In the genomic region with DNA sequence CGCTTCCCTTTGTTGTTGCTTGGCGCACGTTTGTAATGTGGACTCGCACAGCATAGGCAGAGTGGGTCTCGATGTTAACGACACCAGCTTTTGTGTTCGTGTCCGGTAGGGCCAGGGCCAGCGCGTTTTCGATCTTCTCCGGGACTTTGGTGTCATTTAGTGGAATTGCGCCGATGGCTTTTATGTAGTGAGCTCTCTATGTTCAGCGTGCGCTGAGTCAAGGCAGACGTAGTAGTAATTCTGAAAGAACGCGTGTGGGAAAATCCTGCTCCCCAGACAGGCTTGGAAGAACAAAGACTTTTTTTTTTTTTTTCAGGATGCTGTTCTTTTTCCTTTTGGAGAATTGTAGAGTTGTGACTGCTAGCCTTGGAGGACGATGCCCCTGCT, we compare ENCODE assay signal across 8 mouse cellular contexts. TPM values are rescaled to one million over a fixed set of nuclear protein-coding genes. Genes with fewer than 3 reads are reported as not detected.
DNase-seq lines count a peak whose midpoint lies in the region; ATAC-seq and TF ChIP-seq lines count a peak whose summit lies in the region.

No protein-coding gene starts in this region.

- under 1% methylated on average over 20 of the region's 20 CpGs for WGBS in cerebellum, adult 2 months
- WGBS in forebrain, embryonic 16.5 days = under 1% methylated on average over 20 of the region's 20 CpGs

- H3K9ac ChIP-seq in forebrain, embryonic 16.5 days (replicated peaks; ENCODE audit: low read depth, low read length) = peak overlapping the region; percentile 85

- no peaks in the 10 kb centered on the region for H3K9me3 ChIP-seq in forebrain, embryonic 16.5 days (ENCODE audit: control insufficient read depth, low read length)

- no peak for TF ChIP-seq POLR2A in cerebellum, adult 2 months (IDR thresholded peaks at IDR 0.05; ENCODE audit: borderline replicate concordance, insufficient read depth, low read length)

- peaks cover 7% of the 10 kb centered on the region for H3K4me1 ChIP-seq in cerebellum, adult 2 months (ENCODE audit: control insufficient read depth, insufficient read depth, low read length)
- peaks cover 19% of the 10 kb centered on the region for H3K4me1 ChIP-seq in forebrain, embryonic 16.5 days (replicated peaks; ENCODE audit: control insufficient read depth, insufficient read depth, low read length)

- H3K27me3 ChIP-seq in cerebellum, adult 2 months (ENCODE audit: control insufficient read depth, insufficient read depth, low read length) = no peaks in the 10 kb centered on the region
- no peaks in the 10 kb centered on the region for H3K27me3 ChIP-seq in forebrain, embryonic 16.5 days (replicated peaks; ENCODE audit: control insufficient read depth, insufficient read depth, low read length)

- no peak for ATAC-seq in forebrain, embryonic 16.5 days

- TF ChIP-seq CTCF in cerebellum, adult 2 months (IDR thresholded peaks at IDR 0.05; ENCODE audit: borderline replicate concordance, insufficient read depth, low read depth, low read length) = no peak
- TF ChIP-seq CTCF in layer of hippocampus, adult 2 months (conservative IDR thresholded peaks at IDR 0.05) = no peak

- no peak for DNase-seq in cerebellum, adult 2 months
- DNase-seq in cerebellum, postnatal 4 days (ENCODE audit: low spot score in 2 of 2) = no peak
- peak; percentile 47 to 73 for DNase-seq in right cerebral cortex, adult 2 months (ENCODE audit: low spot score in 2 of 2)
- DNase-seq in right cerebral cortex, postnatal 25 days = no peak
- DNase-seq in layer of hippocampus, adult 2 months (ENCODE audit: low spot score in 2 of 2) = no peak
- DNase-seq in mesoderm, embryonic 11.5 days (ENCODE audit: low read depth, low spot score) = peak; percentile 71
- DNase-seq in testis, postnatal 14 days (ENCODE audit: low spot score) = peak; percentile 44

- peak overlapping the region; percentile 87 for H3K4me2 ChIP-seq in forebrain, embryonic 16.5 days (ENCODE audit: low read length)

- peak overlapping the region; percentile 99 for H3K4me3 ChIP-seq in cerebellum, adult 2 months (replicated peaks; ENCODE audit: insufficient read depth, low read depth, low read length)
- peak overlapping the region; percentile 80 for H3K4me3 ChIP-seq in forebrain, embryonic 16.5 days (replicated peaks; ENCODE audit: low read length)
- H3K4me3 ChIP-seq in layer of hippocampus, adult 2 months = peak overlapping the region; percentile 84

- H3K27ac ChIP-seq in cerebellum, adult 2 months (ENCODE audit: insufficient read depth, low read length) = 0 out of 2 replicates have a peak overlapping the region, but pooled peaks have one; percentile 25
- H3K27ac ChIP-seq in forebrain, embryonic 16.5 days (ENCODE audit: low read length) = peak overlapping the region; percentile 89
- peak overlapping the region; percentile 89 for H3K27ac ChIP-seq in layer of hippocampus, adult 2 months

- H3K36me3 ChIP-seq in forebrain, embryonic 16.5 days (ENCODE audit: control insufficient read depth, insufficient read depth) = no peaks in the 10 kb centered on the region

RNA-seq across cellular contexts. Expression of gene Bach1, which starts 0.6 kb away (rescaled TPM):
- polyA plus RNA-seq in cerebellum, adult 2 months (2012; rRNA removed) = 8.5 and 8.7 TPM in 2 replicates
- 21.4 TPM in 2 replicates for polyA plus RNA-seq in forebrain, embryonic 16.5 days (2015; fragmentation: Nextera tagmentation; extraction: Ambion mirVana)
- 10 to 100 TPM; 11.3 TPM for total RNA-seq in layer of hippocampus, adult 2 months (2021)

Comparison
In these comparisons a context has a peak if more than half of its experiments do, and no peak if none do; other contexts are left out.
1. DNase-seq: peak in right cerebral cortex, adult 2 months (2 of 2), mesoderm, embryonic 11.5 days (single experiment) and testis, postnatal 14 days (single experiment); none in cerebellum, adult 2 months (0 of 2), cerebellum, postnatal 4 days (0 of 2), right cerebral cortex, postnatal 25 days (single experiment) and layer of hippocampus, adult 2 months (0 of 2).
2. H3K27ac ChIP-seq: peak in every context shown above with its lines; median percentile 89 in forebrain, embryonic 16.5 days; 89 in layer of hippocampus, adult 2 months; 25 in cerebellum, adult 2 months.
3. Peak in every context shown above with its lines, with median percentiles within 50 percentile points of each other: H3K4me3 ChIP-seq.